Mouse (Mus musculus): ENCODE measurements around the gene Hoxd13. TPM values are rescaled to one million over a fixed set of nuclear protein-coding genes. Genes with fewer than 3 reads are reported as not detected.
A peak's percentile ranks its signal among the peaks of the same experiment; 100 is the strongest.

The Hoxd13 gene
- total RNA-seq, 2 experiments from 2014 or later: not detected

- DNase-seq: no peak
These were observed 12.7 kb downstream of the Hoxd13 start for GRCm38 (mm10) chr2:74680561-74681398.

- DNase-seq: no peak
These were observed 13.8 kb downstream of the Hoxd13 start for GRCm38 (mm10) chr2:74681594-74682531.

- no peak for DNase-seq
These were observed 14.7 kb downstream of the Hoxd13 start for GRCm38 (mm10) chr2:74682796-74683195.

GRCm38 (mm10) chr2:74683471-74683951 is 15.4 kb downstream of the Hoxd13 start:
- no peak for DNase-seq

GRCm38 (mm10) chr2:74684106-74684505 is 16.0 kb downstream of the Hoxd13 start:
- no peak for DNase-seq

- no peak for DNase-seq
These were observed 17.0 kb downstream of the Hoxd13 start for GRCm38 (mm10) chr2:74685059-74685603.

GRCm38 (mm10) chr2:74686301-74686987 is 18.3 kb downstream of the Hoxd13 start:
- peak; percentile 72 for DNase-seq

- DNase-seq: no peak
These were observed 19.0 kb downstream of the Hoxd13 start for GRCm38 (mm10) chr2:74686988-74687697.

GRCm38 (mm10) chr2:74687698-74688555 is 19.8 kb downstream of the Hoxd13 start:
- DNase-seq: no peak

GRCm38 (mm10) chr2:74688795-74689573 is 20.9 kb downstream of the Hoxd13 start:
- no peak for DNase-seq

- no peak for DNase-seq
These were observed 21.6 kb downstream of the Hoxd13 start for GRCm38 (mm10) chr2:74689574-74690337.

GRCm38 (mm10) chr2:74690338-74690716 is 22.2 kb downstream of the Hoxd13 start:
- DNase-seq: no peak

- peak; percentile 74 for DNase-seq
These were observed 23.2 kb downstream of the Hoxd13 start, which contains the start of gene Hoxd10 for GRCm38 (mm10) chr2:74691022-74691951. Gene Hoxd10 (plus strand): TSS chr2:74691924.

- DNase-seq: no peak
These were observed 24.1 kb downstream of the Hoxd13 start for GRCm38 (mm10) chr2:74691995-74692807.

- DNase-seq: no peak
These were observed 24.8 kb downstream of the Hoxd13 start for GRCm38 (mm10) chr2:74692808-74693431.

- no peak for DNase-seq
These were observed 25.3 kb downstream of the Hoxd13 start for GRCm38 (mm10) chr2:74693432-74693827.

Measured in adrenal gland, postnatal 10 days (tissue).